Mouse (Mus musculus) limb, embryonic 12.5 days (tissue): Measurements from ENCODE around the gene Treh. TPM values are rescaled to one million over a fixed set of nuclear protein-coding genes. Genes with fewer than 3 reads are reported as not detected.

Experiments used
- polyA plus RNA-seq: library from polyadenylated mRNA; unstranded; fragments of >200 nt; fragmentation: Nextera tagmentation; extraction: Ambion mirVana; gene quantifications from 2 replicates; pipeline ENCODE4 v1.2.1, GENCODE M21; 2016

Gene Treh
- polyA plus RNA-seq, 1 experiment from 2014 or later, result not detected

Other genes with a start within 250 kb of the Treh start
- gene Foxr1, start 232.1 kb upstream of the Treh start, polyA plus RNA-seq, result 0.18 TPM in 1 of 2 replicates, not detected in the other
- gene Upk2, start 218.3 kb upstream of the Treh start, polyA plus RNA-seq, result 0.31 and 0.65 TPM in 2 replicates
- gene Bcl9l, start 190.4 kb upstream of the Treh start, polyA plus RNA-seq, result 14.3 and 17.3 TPM in 2 replicates
- gene Cxcr5, start 111.4 kb upstream of the Treh start, polyA plus RNA-seq, result not detected in 2 replicates
- 26.3 and 32.6 TPM in 2 replicates for gene Ddx6, start 68.3 kb upstream of the Treh start, polyA plus RNA-seq
- gene Phldb1, start 62.0 kb downstream of the Treh start, polyA plus RNA-seq, result 60.4 and 65.4 TPM in 2 replicates
- gene Arcn1, start 94.6 kb downstream of the Treh start, polyA plus RNA-seq, result 194 and 208 TPM in 2 replicates
- 139 and 150 TPM in 2 replicates for gene Ift46, start 94.7 kb downstream of the Treh start, polyA plus RNA-seq
- 3.6 and 3.7 TPM in 2 replicates for gene Tmem25, start 126.1 kb downstream of the Treh start, polyA plus RNA-seq
- gene Ttc36, start 129.8 kb downstream of the Treh start, polyA plus RNA-seq, result not detected in 2 replicates
- gene Kmt2a, start 208.1 kb downstream of the Treh start, polyA plus RNA-seq, result 18.2 and 19.9 TPM in 2 replicates
- 556 and 596 TPM in 2 replicates for gene Atp5l, start 247.5 kb downstream of the Treh start, polyA plus RNA-seq